Mouse (Mus musculus): ENCODE results near the gene Hsf2. TPM values are rescaled to one million over a fixed set of nuclear protein-coding genes. Genes with fewer than 3 reads are reported as not detected.

The Hsf2 gene
- total RNA-seq (2021), result 10 to 100 TPM; 20.8 to 21.1 TPM

DNA sequence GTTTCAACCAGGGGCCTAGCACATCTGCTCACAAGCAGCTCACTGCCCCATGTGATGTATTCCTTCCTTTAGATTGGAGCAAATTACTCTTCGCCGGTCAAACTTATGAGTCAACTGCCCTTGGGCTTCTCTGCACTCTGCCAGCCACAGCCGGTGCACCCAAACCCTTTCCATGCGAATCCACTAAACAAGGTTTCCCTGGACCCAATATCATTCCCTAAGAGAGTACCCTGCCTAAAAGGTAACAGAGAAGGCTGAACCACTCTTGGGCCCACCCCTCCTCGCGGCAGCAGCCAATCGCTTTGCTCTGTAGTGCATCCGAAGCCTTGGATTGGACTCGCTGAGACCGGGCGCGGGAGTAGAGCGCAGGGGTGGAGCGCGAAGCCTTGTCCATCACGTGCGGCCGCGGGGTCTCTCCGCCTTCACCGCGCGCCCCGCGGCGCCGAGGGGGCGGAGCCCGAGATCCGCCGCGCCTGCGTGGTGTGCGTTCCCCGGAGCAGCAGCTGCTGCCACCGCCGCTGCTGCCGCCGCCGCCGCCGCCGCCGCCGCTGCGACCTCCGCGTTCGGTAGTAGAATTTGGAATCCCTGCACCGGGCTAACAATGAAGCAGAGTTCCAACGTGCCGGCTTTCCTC, at the start of gene Hsf2:
Gene Hsf2 (plus strand): TSS at position 478 of the 634 bp plus-strand sequence.
- intact Hi-C loops (cut with DNase I), result loop anchor here (2.0 kb wide), 1 partner anchor 43 kb away; no protein-coding TSS in a partner anchor

DNA sequence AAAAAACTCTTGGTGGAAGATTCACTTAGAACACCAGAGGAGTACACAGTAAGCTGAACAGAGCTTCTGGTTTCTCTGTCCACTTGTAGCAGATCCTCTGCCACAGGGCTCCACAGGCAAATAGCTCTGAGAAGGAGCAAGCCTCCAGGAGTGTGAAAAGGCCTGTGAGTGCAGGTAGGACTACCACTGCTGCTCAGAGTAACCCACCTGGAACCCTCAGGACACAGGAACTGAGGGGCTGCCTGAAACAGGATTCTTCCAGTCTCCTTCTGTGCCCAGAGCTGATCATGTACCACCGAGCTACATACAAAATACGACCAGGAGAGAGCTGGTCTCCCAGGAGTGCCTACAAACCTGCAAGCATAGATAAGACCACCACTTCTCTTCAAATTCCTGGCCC, 48.3 kb upstream of the Hsf2 start:
- DNase-seq, result no peak
- intact Hi-C loops (cut with DNase I), result loop anchor here (5.0 kb wide), 1 partner anchor 1304 kb away; no protein-coding TSS in a partner anchor

More for the DNA sequence above, at the start of gene Hsf2:
- peak; percentile 97 for DNase-seq

GRCm38 (mm10) chr10:57441049-57441448, 45.1 kb upstream of the Hsf2 start:
- DNase-seq, result peak in 1 of 2 experiments; percentile 11
- intact Hi-C loops (cut with DNase I), result loop anchor here (2.0 kb wide), 1 partner anchor 776 kb away; no protein-coding TSS in a partner anchor

DNA sequence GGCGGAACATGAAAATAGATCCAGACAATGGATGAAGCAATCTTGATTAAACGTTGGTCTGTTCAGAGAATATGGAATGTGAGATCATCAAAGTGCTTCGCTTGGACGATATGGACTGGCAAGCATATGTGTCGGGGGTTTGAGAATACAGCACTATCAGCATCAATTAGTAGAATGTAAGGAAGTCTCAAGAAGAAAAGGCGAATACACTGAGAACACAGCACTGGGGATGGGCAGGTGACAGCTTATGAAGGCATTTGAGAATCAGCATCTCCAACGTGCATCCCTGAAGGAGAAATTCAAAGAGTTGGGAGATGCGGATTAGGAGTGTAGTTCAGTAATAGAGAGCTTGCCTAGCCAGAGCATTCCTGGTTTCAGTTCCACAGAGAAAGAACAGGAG, 41.8 kb upstream of the Hsf2 start:
- intact Hi-C loops (cut with DNase I), result no loop called here
- no peak for DNase-seq

DNA sequence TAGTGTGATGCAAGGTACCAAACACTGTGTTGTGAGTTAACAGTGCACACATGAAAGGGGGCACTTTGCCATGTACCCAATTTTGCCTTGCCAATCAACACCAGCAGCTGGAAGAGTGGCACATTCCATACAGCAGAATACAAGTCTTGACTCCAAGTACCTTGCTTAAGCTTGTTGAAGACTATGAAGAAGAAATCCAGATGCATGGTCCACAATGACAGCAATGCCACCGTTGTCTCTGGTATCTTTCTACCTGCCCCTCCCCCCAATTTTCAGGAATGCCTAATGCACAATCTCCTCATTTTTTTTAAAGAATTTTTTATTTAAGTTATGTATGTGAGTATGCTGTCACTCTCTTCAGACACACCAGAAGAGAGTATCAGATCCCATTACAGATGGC, 40.5 kb upstream of the Hsf2 start:
- intact Hi-C loops (cut with DNase I), result loop anchor here (5.0 kb wide), 1 partner anchor 1078 kb away; no protein-coding TSS in a partner anchor
- no peak for DNase-seq

DNA sequence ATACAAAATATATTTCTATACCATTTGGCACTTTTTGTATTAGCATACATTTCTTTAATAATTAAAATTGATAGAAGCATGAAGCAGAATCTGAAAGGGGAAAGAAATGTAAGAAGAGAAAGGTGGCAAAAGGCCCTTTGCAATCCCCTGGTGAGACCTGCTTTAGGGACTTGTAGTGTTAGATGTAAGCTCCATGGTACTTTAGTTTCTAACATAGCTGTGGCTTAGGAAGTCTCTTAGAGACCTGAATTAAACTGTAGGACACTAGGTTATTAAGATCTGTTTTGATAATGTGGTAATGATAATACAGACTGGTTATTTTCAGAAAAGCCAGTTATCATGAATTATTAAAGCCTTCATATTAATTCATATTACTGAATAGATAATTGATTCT, 38.5 kb upstream of the Hsf2 start:
- DNase-seq, result no peak
- intact Hi-C loops (cut with DNase I), result loop anchor here (5.0 kb wide), 1 partner anchor 1080 kb away; no protein-coding TSS in a partner anchor

DNA sequence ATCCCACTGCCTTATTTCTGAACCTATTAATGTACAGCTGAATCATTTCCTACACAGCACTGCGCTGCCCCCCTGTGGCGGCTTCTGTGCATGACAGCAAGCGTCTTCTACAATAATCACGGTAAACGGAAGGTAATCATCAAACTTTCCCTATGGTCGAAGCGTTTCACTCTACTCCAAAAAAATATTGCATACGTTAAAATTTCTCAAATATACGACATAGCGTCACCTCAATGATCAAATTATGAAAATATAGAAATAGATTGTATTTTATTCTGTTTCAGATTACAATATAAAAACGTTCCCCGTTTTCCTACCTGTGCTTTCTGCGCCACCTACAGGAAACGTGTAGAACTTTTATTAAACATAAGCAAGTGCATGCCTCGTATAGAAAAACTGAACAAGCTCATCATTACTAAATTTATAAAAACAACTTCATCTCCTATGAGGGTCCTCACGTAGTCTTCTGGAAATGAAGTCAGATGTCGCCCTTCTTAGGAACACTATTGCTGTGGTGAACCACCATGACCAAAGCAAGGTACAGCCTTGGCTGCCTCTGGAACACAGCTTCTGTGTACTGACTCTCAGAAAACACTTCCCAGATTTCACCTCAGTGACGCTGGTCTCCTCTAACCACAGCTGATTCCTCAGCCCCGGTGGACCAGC, 38.0 kb upstream of the Hsf2 start:
- DNase-seq, result peak; percentile 76 to 85
- intact Hi-C loops (cut with DNase I), result loop anchor here (5.0 kb wide), 1 partner anchor 1081 kb away; no protein-coding TSS in a partner anchor

- intact Hi-C loops (cut with DNase I), result loop anchor here (5.0 kb wide), 3 partner anchors 169 to 334 kb away; partner anchors contain the start of gene Pkib
- peak; percentile 46 to 59 for DNase-seq
These were observed 22.9 kb upstream of the Hsf2 start for GRCm38 (mm10) chr10:57463298-57463697.

GRCm38 (mm10) chr10:57465768-57466167, 20.4 kb upstream of the Hsf2 start:
- intact Hi-C loops (cut with DNase I), result loop anchor here (2.0 kb wide), 1 partner anchor 377 kb away; no protein-coding TSS in a partner anchor
- DNase-seq, result no peak

DNA sequence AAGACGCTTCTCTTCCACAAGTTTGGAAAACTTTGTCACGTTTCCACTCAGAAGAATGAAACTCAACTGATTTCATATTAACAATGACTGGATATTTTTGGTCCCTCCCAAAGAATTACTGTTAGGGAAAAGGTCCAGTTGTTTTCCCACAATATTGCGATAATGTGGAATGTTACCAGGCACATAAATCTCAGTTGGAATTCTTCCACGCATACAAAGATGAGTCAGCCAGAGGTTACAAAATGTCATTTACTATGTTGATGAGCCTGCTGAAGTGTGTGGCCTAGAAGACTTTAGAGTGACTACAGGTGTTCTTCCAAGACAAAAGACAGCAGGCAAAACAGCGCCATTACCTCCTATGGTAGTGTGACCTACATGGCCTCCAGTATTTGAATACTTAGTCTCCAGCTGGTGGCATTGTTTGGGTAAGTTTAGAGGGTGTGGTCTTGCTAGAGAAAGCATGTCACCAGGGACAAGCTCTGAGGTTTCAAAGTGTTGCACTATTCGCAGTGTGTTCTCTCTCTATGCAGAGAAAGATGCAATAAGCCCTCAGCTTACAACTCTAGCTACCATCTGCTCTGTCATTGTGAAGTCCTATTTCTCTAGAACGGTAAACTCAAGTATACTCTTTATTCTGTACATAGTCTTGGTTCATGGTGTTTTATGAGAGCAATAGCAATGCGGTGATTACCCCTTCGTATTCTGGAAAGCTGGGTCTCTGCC, 8.9 kb upstream of the Hsf2 start:
- no peak for DNase-seq
- intact Hi-C loops (cut with DNase I), result no loop called here

- intact Hi-C loops (cut with DNase I), result no loop called here
- no peak for DNase-seq
These were observed 4.5 kb upstream of the Hsf2 start for GRCm38 (mm10) chr10:57481717-57482116.

DNA sequence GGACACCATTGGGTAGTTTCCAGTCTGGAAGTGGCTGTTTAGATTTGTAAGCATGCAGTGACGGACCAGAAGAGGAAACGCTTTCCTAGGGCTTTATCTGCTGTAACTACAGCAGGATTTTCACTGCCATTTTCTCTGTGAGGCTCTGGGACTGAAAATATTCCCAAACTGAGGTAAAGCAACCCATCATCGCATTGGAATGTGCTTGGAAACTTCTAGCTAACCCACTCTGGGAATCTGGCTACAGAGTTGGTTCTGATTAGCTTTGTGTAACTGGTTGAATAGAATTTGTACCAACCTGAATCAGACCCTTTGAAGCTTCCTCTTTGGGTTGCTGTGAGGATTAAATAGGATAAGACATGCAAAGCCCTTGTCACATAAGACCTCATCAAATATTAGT, 1.4 kb upstream of the Hsf2 start:
- intact Hi-C loops (cut with DNase I), result no loop called here
- no peak for DNase-seq

- intact Hi-C loops (cut with DNase I), result loop anchor here (2.0 kb wide), 1 partner anchor 42 kb away; no protein-coding TSS in a partner anchor
- no peak for DNase-seq
These were observed 422 bp downstream of the Hsf2 start for GRCm38 (mm10) chr10:57486542-57487071.

DNA sequence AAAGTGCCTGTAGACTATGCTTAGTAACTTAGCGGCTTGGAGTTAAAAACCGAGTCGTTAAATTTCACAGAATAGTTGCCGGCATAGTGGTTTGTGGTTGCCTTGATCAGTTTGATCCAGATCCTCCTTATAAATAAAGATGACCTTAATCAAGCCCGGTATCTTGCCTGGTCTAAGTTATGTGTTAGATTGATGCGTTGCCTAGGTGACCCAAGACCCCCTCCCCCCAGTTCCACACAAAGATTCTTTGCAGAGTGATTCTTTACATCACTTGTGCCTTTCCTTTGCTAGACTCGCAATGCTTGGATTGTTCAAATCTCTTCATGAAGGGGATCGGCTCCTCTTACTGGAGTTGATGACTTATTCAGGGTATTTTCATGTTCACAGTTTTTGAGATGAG, 1.0 kb downstream of the Hsf2 start:
- DNase-seq, result peak in 1 of 2 experiments; percentile 9
- intact Hi-C loops (cut with DNase I), result loop anchor here (2.0 kb wide), 1 partner anchor 42 kb away; no protein-coding TSS in a partner anchor

DNA sequence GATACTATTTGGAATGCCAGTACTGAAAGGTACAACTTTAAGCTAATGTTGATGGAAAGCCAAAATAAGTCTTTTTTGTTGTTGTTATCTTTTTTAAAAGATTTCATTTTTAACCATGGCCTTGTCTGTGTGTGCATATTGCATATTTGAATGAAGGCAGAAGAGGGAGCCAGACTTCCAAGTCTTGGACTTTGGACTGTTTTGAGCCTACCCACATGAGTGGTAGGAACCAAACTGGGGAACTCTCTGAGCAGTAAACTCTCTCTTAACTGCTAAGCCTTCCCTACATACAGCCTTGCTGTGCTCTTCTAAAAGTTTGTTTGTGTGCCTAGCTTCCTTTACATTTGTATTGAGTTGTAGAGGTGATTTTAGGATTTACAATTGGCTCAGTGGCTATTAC, 2.4 kb downstream of the Hsf2 start:
- no peak for DNase-seq
- intact Hi-C loops (cut with DNase I), result no loop called here

- intact Hi-C loops (cut with DNase I), result no loop called here
- DNase-seq, result no peak
These were observed 5.9 kb downstream of the Hsf2 start for GRCm38 (mm10) chr10:57492050-57492449.

DNA sequence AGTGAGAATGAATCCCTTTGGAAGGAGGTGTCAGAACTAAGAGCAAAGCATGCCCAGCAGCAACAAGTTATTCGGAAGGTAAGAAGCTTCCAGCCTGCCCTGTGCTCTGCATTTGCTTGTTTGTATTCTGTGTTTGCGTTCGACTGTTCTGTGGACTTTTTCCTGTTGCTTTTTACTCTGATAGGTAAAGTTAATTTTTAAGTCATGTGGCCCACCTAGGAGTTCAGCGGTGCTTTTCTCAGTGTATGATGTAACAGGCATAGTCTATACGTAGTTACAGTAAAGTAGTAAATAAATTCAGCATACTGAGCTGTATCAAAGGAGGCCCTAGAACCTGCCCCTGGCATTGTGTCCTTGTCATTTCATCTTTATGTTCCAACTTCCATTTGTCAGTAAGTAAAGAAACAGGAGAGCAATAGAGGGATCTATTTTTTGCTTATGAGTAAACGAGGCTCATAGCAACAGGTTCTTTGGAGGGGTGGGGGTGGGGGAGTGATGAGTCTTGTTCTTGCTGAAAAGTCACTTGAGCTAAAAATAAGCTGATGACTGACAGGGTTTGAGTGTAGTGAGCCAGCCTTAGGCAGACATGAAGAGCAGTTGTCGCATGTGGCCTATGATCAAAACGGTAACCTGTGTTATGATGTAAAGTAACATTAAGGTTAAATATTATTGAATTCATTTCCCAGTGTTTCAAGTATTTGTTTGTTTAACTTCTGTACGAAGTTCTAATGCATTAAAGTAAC, 13.4 kb downstream of the Hsf2 start:
- DNase-seq, result peak; percentile 24 to 29

DNA sequence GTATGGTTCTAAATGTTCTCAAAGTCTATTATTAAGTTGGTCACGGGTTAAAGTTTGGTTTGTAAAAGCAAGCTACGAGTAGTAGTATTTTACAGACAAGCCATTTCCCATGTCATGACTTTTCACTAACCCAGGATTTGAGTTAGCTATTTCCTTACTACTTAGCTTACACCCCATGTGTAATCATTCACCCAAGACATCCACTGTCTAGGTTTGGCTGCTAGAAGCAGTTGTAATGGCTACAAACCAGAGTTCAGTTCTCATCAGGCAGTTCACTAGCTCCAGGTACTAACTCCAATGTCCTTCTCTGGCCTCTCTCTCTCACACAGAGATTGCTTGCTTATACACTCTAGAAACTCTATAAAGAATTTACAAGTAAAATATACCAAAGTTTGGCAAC, 28.4 kb downstream of the Hsf2 start:
- no peak for DNase-seq
- intact Hi-C loops (cut with DNase I), result no loop called here

More for the DNA sequence above, 13.4 kb downstream of the Hsf2 start:
- intact Hi-C loops (cut with DNase I), result no loop called here

GRCm38 (mm10) chr10:57515278-57515677, 29.1 kb downstream of the Hsf2 start:
- intact Hi-C loops (cut with DNase I), result no loop called here

DNA sequence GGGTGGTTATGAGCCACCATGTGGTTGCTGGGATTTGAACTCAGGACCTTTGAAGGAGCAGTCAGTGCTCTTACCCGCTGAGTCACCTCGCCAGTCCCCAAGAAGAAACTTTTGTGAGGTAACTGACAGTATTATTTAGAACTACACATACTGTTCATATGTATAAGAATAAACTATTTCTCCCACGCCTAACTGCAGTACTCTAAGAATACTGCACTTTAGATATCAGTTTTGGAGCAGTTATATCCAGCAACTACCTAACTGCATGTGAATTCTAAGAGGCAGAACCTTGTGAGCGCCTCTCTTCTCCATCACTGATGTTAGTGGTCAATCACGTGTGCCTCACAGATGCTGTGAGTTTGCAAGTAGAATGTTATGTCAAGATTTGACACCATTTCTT, 40.3 kb downstream of the Hsf2 start:
- no peak for DNase-seq
- intact Hi-C loops (cut with DNase I), result no loop called here

More at GRCm38 (mm10) chr10:57515278-57515677, 29.1 kb downstream of the Hsf2 start:
- no peak for DNase-seq
